Mouse (Mus musculus) ES-Bruce4 (cell line): Measurements from ENCODE around the gene Nphs2.

ENCODE experiments used
- CTCF ChIP-seq: IDR thresholded peaks from one replicate; pipeline ENCODE4 v1.8.1; 2011; ENCODE audit warnings: low read depth, low read length
- POLR2A ChIP-seq: IDR thresholded peaks from one replicate; pipeline ENCODE4 v1.8.1; 2011; ENCODE audit warnings: low read length; ENCODE audit not compliant: insufficient read depth

- no peak for TF ChIP-seq CTCF
- no peak for TF ChIP-seq POLR2A
Observed at GRCm38 (mm10) chr1:156349031-156349430, 38.5 kb downstream of the Nphs2 start.
